Mouse (Mus musculus): ENCODE data around the gene Rassf9. TPM values are rescaled to one million over a fixed set of nuclear protein-coding genes. Genes with fewer than 3 reads are reported as not detected.

Gene Rassf9
- polyA plus RNA-seq (2011; ENCODE audit: insufficient read depth, insufficient read length, low read depth, missing spikeins): 0.39 TPM in 1 of 2 replicates, not detected in the other

DNA sequence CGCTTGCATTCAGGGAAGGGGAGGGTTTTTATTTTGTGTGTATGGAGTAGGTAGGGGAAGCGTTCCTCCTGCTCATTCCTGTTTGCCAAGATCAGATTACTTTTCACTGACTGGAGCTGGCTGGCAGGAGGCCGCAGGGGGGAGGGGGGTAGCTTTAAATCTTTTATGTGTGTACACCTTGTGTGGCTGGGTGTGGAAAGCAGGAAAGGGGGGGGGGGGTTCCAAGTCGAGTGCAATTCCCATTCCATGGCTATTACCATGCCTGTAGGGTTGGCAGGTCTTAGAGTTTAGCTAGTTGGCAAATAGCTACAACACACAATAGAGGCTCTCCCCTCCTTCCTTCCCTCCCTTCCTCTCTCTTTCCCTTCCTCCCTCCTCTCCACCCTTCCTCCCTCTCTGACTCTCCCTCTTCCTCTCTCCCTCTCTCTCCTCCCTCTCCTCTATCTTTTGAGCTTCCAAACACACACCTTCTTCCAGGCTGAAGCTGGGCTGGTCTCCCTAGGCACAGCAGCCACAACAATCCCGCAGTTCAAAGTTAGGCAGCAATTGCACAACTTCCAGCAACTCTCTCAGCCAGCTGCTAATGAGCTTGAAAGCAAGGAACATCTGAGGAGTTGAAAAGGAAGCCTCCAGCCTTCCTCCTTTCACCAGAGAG, at the start of gene Rassf9:
Gene Rassf9, plus strand, starts transcription at position 416 of the 655 bp plus-strand sequence.
- TF ChIP-seq EP300 (IDR thresholded peaks at IDR 0.05; ENCODE audit: insufficient read depth, low read depth, low read length) (no peak), POLR2A (IDR thresholded peaks at IDR 0.05; ENCODE audit: insufficient read depth, low read length) (no peak), CTCF (IDR thresholded peaks at IDR 0.05; ENCODE audit: low read depth, low read length) (no peak)
- no peak within 1 kb of the TSS for H3K27ac ChIP-seq (ENCODE audit: insufficient read depth, low read length)
- H3K9me3 ChIP-seq (replicated peaks; ENCODE audit: control insufficient read depth, insufficient read depth, low read length, poor library complexity, severe bottlenecking): no peaks in the 10 kb centered on the region
- H3K4me1 ChIP-seq (ENCODE audit: control insufficient read depth, insufficient read depth, low read length): no peaks in the 10 kb centered on the region
- H3K4me3 ChIP-seq (ENCODE audit: low read depth, low read length): no peak within 1 kb of the TSS
- H3K36me3 ChIP-seq (ENCODE audit: control insufficient read depth, insufficient read depth, low read length, poor library complexity, severe bottlenecking): no peaks in the 10 kb centered on the region
- H3K27me3 ChIP-seq (ENCODE audit: control insufficient read depth, insufficient read depth, low read length, poor library complexity, severe bottlenecking): no peaks in the 10 kb centered on the region
- H3K9ac ChIP-seq (ENCODE audit: low read depth, poor library complexity, severe bottlenecking): no peak within 1 kb of the TSS

DNA sequence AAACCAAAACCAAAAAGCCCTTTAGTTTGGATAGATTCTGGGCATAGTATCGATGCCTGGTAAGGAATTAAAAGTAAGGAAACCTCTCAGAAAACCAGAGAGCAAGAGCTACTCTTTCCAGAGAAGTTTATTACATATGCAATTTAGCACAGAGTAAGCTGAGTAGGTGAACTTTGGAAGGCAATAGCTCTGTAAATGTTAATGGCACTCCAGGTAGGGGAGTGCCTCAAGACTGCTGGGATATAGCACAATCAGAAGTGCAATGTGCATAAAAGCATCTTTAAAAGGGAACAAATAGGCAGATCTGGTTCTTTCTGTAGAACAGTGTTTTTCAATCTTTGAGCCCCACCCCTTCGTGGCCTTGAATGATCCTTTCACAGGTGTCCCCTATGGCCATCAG, 42.6 kb upstream of the Rassf9 start:
- no peaks in the 10 kb centered on the region for H3K27me3 ChIP-seq (ENCODE audit: control insufficient read depth, insufficient read depth, low read length, poor library complexity, severe bottlenecking)
- no peak overlapping the region for H3K27ac ChIP-seq (ENCODE audit: insufficient read depth, low read length)
- no peaks in the 10 kb centered on the region for H3K36me3 ChIP-seq (ENCODE audit: control insufficient read depth, insufficient read depth, low read length, poor library complexity, severe bottlenecking)
- H3K9me3 ChIP-seq (replicated peaks; ENCODE audit: control insufficient read depth, insufficient read depth, low read length, poor library complexity, severe bottlenecking): no peaks in the 10 kb centered on the region
- TF ChIP-seq POLR2A (IDR thresholded peaks at IDR 0.05; ENCODE audit: insufficient read depth, low read length) (no peak), EP300 (IDR thresholded peaks at IDR 0.05; ENCODE audit: insufficient read depth, low read depth, low read length) (no peak), CTCF (IDR thresholded peaks at IDR 0.05; ENCODE audit: low read depth, low read length) (no peak)
- H3K9ac ChIP-seq (ENCODE audit: low read depth, poor library complexity, severe bottlenecking): no peak overlapping the region
- H3K4me1 ChIP-seq (ENCODE audit: control insufficient read depth, insufficient read depth, low read length): no peaks in the 10 kb centered on the region
- H3K4me3 ChIP-seq (ENCODE audit: low read depth, low read length): no peak overlapping the region

DNA sequence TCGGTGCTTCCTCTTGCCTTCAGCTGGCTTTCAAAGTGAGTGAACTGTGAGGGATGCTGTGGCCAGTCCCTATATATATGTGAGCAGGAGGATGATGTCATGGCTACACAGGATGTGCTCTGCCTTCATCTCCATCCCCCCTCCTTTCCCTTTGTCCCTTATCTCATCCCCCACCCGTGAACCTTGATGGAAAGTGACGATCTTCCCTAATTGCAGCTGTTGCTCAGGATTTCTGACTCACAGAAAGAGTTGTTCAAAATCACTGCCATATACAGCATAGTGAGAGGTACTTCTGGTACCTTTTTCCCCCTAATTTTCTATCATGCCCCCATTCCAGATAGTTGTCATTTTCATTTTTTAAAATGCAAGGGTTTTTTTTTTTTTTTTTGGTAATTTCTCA, 21.6 kb upstream of the Rassf9 start, which contains the start of gene Nts:
Gene Nts, minus strand, starts transcription at position 101 of the 400 bp plus-strand sequence.
- H3K4me3 ChIP-seq (ENCODE audit: low read depth, low read length): no peak within 1 kb of the TSS
- H3K27ac ChIP-seq (ENCODE audit: insufficient read depth, low read length): no peak within 1 kb of the TSS
- H3K4me1 ChIP-seq (ENCODE audit: control insufficient read depth, insufficient read depth, low read length): no peaks in the 10 kb centered on the region
- H3K36me3 ChIP-seq (ENCODE audit: control insufficient read depth, insufficient read depth, low read length, poor library complexity, severe bottlenecking): no peaks in the 10 kb centered on the region
- TF ChIP-seq POLR2A (IDR thresholded peaks at IDR 0.05; ENCODE audit: insufficient read depth, low read length) (no peak), EP300 (IDR thresholded peaks at IDR 0.05; ENCODE audit: insufficient read depth, low read depth, low read length) (no peak), CTCF (IDR thresholded peaks at IDR 0.05; ENCODE audit: low read depth, low read length) (no peak)
- H3K9ac ChIP-seq (ENCODE audit: low read depth, poor library complexity, severe bottlenecking): no peak within 1 kb of the TSS
- H3K9me3 ChIP-seq (replicated peaks; ENCODE audit: control insufficient read depth, insufficient read depth, low read length, poor library complexity, severe bottlenecking): no peaks in the 10 kb centered on the region
- H3K27me3 ChIP-seq (ENCODE audit: control insufficient read depth, insufficient read depth, low read length, poor library complexity, severe bottlenecking): no peaks in the 10 kb centered on the region

DNA sequence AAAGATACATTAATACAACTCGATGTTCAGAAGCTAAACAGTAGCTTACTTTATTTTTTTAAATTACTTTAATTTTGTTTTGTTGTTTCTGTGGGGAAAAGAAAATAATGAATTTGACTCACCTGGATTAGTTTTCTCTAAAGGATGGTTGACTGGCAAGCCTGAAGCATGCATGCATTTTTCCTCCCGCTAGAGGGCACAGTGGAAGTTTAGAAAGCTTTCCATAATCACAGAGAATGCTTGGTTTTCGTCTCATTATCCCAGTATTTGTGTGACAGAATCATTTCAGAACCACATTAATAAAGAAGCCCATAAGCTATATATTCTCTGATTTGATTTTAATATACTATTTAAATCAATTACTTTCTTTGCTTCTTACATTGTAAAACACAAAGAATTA, 20.2 kb upstream of the Rassf9 start:
- Histone ChIP-seq H3K9me3 (replicated peaks; ENCODE audit: control insufficient read depth, insufficient read depth, low read length, poor library complexity, severe bottlenecking) (no peaks in the 10 kb centered on the region), H3K4me1 (ENCODE audit: control insufficient read depth, insufficient read depth, low read length) (no peaks in the 10 kb centered on the region), H3K36me3 (ENCODE audit: control insufficient read depth, insufficient read depth, low read length, poor library complexity, severe bottlenecking) (no peaks in the 10 kb centered on the region), H3K27ac (ENCODE audit: insufficient read depth, low read length) (no peak overlapping the region), H3K4me3 (ENCODE audit: low read depth, low read length) (no peak overlapping the region), H3K27me3 (ENCODE audit: control insufficient read depth, insufficient read depth, low read length, poor library complexity, severe bottlenecking) (no peaks in the 10 kb centered on the region), H3K9ac (ENCODE audit: low read depth, poor library complexity, severe bottlenecking) (no peak overlapping the region)
- TF ChIP-seq CTCF (IDR thresholded peaks at IDR 0.05; ENCODE audit: low read depth, low read length) (no peak), EP300 (IDR thresholded peaks at IDR 0.05; ENCODE audit: insufficient read depth, low read depth, low read length) (no peak)

DNA sequence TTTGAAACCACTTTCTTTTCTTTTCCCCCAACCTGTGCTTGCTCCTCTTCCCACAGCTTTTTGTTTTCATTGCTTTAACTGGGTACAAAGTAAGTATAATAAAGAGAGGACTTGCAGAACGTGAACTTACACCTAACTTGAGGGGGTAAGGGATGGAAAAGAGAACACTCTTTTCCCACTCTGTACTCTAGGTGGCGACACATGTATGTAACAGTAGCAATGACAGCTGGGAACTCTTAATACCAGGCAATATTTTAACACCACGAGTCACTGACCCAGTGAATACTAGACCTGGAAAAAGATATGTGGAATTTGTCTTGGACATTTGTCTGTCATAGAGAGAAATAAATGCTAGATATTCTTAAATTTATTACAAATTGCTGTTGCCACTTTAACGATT, 13.3 kb upstream of the Rassf9 start:
- Histone ChIP-seq H3K9me3 (replicated peaks; ENCODE audit: control insufficient read depth, insufficient read depth, low read length, poor library complexity, severe bottlenecking) (no peaks in the 10 kb centered on the region), H3K9ac (ENCODE audit: low read depth, poor library complexity, severe bottlenecking) (no peak overlapping the region), H3K4me1 (ENCODE audit: control insufficient read depth, insufficient read depth, low read length) (no peaks in the 10 kb centered on the region), H3K27me3 (ENCODE audit: control insufficient read depth, insufficient read depth, low read length, poor library complexity, severe bottlenecking) (no peaks in the 10 kb centered on the region), H3K27ac (ENCODE audit: insufficient read depth, low read length) (no peak overlapping the region), H3K4me3 (ENCODE audit: low read depth, low read length) (no peak overlapping the region), H3K36me3 (ENCODE audit: control insufficient read depth, insufficient read depth, low read length, poor library complexity, severe bottlenecking) (no peaks in the 10 kb centered on the region)
- TF ChIP-seq CTCF (IDR thresholded peaks at IDR 0.05; ENCODE audit: low read depth, low read length) (no peak), EP300 (IDR thresholded peaks at IDR 0.05; ENCODE audit: insufficient read depth, low read depth, low read length) (no peak)

DNA sequence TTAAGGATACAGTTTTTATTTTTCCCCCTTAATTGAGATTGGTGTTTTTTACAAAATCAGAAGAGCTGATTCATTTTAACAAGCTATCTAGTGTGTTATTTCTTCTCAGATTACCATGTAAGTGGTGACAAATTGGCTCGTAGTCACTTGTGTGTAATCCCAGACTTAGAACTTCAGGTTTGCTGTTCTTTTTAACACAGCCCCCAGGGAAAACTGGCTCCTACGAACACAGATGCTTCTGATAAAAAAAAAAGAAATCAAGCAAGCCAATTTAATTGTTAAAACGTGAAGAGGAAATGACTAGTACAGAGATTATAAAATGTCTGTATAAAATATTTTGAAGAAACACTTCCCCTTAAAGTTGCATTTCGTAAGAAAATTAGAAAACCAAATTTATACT, 4.6 kb upstream of the Rassf9 start:
- no peak overlapping the region for H3K4me3 ChIP-seq (ENCODE audit: low read depth, low read length)
- H3K27ac ChIP-seq (ENCODE audit: insufficient read depth, low read length): no peak overlapping the region
- no peaks in the 10 kb centered on the region for H3K9me3 ChIP-seq (replicated peaks; ENCODE audit: control insufficient read depth, insufficient read depth, low read length, poor library complexity, severe bottlenecking)
- H3K4me1 ChIP-seq (ENCODE audit: control insufficient read depth, insufficient read depth, low read length): no peaks in the 10 kb centered on the region
- TF ChIP-seq CTCF (IDR thresholded peaks at IDR 0.05; ENCODE audit: low read depth, low read length): no peak
- TF ChIP-seq POLR2A (IDR thresholded peaks at IDR 0.05; ENCODE audit: insufficient read depth, low read length): no peak
- TF ChIP-seq EP300 (IDR thresholded peaks at IDR 0.05; ENCODE audit: insufficient read depth, low read depth, low read length): no peak
- H3K27me3 ChIP-seq (ENCODE audit: control insufficient read depth, insufficient read depth, low read length, poor library complexity, severe bottlenecking): no peaks in the 10 kb centered on the region
- H3K9ac ChIP-seq (ENCODE audit: low read depth, poor library complexity, severe bottlenecking): no peak overlapping the region
- no peaks in the 10 kb centered on the region for H3K36me3 ChIP-seq (ENCODE audit: control insufficient read depth, insufficient read depth, low read length, poor library complexity, severe bottlenecking)

Data from ES-Bruce4 (cell line).